Mouse (Mus musculus) bone marrow macrophage, adult 2 months (primary cell): ENCODE data around the gene Cd7. TPM values are rescaled to one million over a fixed set of nuclear protein-coding genes. Genes with fewer than 3 reads are reported as not detected.
"Not testable (repeated sequence)": the region's sequence is repeated elsewhere in the genome, so short reads cannot be mapped to it uniquely, and the experiment has no call there.

Experiments used
- H3K27ac ChIP-seq: 2 replicates; pipeline ENCODE4 v1.5.1; 2012; ENCODE audit warnings: low read depth, low read length; ENCODE audit not compliant: insufficient read depth
- H3K4me1 ChIP-seq: 2 replicates; pipeline ENCODE4 v1.6.1; 2012; ENCODE audit warnings: low read length; ENCODE audit not compliant: control insufficient read depth, insufficient read depth
- H3K4me3 ChIP-seq: 2 replicates; pipeline ENCODE4 v1.5.1; 2012; ENCODE audit warnings: mild to moderate bottlenecking, low read length, moderate library complexity; ENCODE audit not compliant: insufficient read depth
- CTCF ChIP-seq: IDR thresholded peaks from 2 replicates; pipeline ENCODE4 v1.5.1; 2012; ENCODE audit warnings: low read depth, mild to moderate bottlenecking, low read length, moderate library complexity
- POLR2A ChIP-seq: IDR thresholded peaks from 2 replicates; pipeline ENCODE4 v1.6.1; 2012; ENCODE audit warnings: mild to moderate bottlenecking, low read depth, low read length, borderline replicate concordance
- polyA plus RNA-seq: library from polyadenylated mRNA; stranded (reverse); fragments of >200 nt; gene quantifications from 2 replicates; pipeline ENCODE4 v1.2.4, GENCODE M21; 2012; ENCODE audit not compliant: missing spikeins, insufficient read depth, insufficient read length

Gene Cd7
- polyA plus RNA-seq, 1 experiment: not detected

DNA sequence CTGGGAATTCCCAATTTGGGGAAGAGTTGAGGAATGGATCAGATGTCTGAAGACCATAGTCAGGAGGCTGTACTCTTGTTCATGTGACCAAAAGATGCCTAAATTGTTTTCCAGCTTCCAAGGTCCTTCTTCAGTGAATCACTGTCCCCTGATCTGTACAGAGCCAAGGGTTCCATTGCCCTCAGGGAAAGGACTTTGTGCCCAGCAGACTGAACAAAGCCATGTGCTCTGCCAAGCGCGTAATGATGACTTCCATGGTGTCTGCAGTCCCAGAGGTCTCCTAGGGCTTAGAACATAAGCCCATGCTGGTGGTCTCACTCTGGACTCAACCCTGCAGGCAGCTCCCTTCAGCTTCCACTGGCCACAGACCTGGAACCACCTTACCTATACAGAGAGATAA lies 28.7 kb upstream of the Cd7 start:
- no peak overlapping the region for H3K4me3 ChIP-seq
- H3K4me1 ChIP-seq: no peaks in the 10 kb centered on the region
- H3K27ac ChIP-seq: no peak overlapping the region
- TF ChIP-seq POLR2A (no peak), CTCF (no peak)

- H3K4me1 ChIP-seq: no peaks in the 10 kb centered on the region
- no peak overlapping the region for H3K4me3 ChIP-seq
- TF ChIP-seq POLR2A (no peak), CTCF (no peak)
- H3K27ac ChIP-seq: no peak overlapping the region
Observed at GRCm38 (mm10) chr11:121064197-121064596, 25.0 kb upstream of the Cd7 start.

GRCm38 (mm10) chr11:121063379-121063778 lies 24.2 kb upstream of the Cd7 start, which contains the start of gene Sectm1b:
Gene Sectm1b (minus strand): TSS chr11:121063569.
- Histone ChIP-seq H3K27ac (no peak within 1 kb of the TSS), H3K4me3 (no peak within 1 kb of the TSS), H3K4me1 (no peaks in the 10 kb centered on the region)
- TF ChIP-seq CTCF (no peak), POLR2A (no peak)

- no peak for TF ChIP-seq POLR2A
- no peak for TF ChIP-seq CTCF
- no peak overlapping the region for H3K4me3 ChIP-seq
- no peak overlapping the region for H3K27ac ChIP-seq
Observed at GRCm38 (mm10) chr11:121061615-121062014, 22.4 kb upstream of the Cd7 start.

GRCm38 (mm10) chr11:121060401-121061067 lies 21.3 kb upstream of the Cd7 start:
- not testable (repeated sequence) for H3K27ac ChIP-seq, H3K4me1 ChIP-seq, H3K4me3 ChIP-seq

More at GRCm38 (mm10) chr11:121061615-121062014, 22.4 kb upstream of the Cd7 start:
- peaks cover 3% of the 10 kb centered on the region for H3K4me1 ChIP-seq

DNA sequence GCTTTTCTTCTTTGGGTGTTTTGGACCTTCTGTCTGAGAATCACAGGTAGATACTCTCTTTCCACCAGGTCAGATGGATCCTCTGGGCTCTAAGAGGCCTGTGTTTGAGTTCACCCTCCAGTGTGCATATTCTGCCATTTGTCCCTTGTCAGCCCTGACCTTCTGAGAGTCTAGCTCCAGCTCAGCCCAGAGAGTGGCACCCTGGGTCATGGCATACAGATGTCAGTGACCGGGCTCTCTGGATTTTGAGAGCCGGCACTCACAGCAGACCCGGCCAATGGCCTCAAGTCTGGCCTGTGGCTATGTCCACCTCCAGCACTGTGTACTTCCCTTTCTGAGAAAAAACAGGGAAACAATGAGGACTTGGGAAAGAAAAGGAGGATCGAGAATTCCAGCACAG lies 20.3 kb upstream of the Cd7 start:
- Histone ChIP-seq H3K27ac (no peak overlapping the region), H3K4me1 (peaks cover 7% of the 10 kb centered on the region), H3K4me3 (no peak overlapping the region)
- TF ChIP-seq CTCF (no peak), POLR2A (no peak)

- peaks cover 7% of the 10 kb centered on the region for H3K4me1 ChIP-seq
- no peak overlapping the region for H3K27ac ChIP-seq
- TF ChIP-seq POLR2A (no peak), CTCF (no peak)
- H3K4me3 ChIP-seq: no peak overlapping the region
Observed at GRCm38 (mm10) chr11:121058956-121059355, 19.7 kb upstream of the Cd7 start.

GRCm38 (mm10) chr11:121058122-121058521 lies 18.9 kb upstream of the Cd7 start:
- Histone ChIP-seq H3K27ac (no peak overlapping the region), H3K4me1 (peaks cover 7% of the 10 kb centered on the region), H3K4me3 (no peak overlapping the region)
- TF ChIP-seq CTCF (no peak), POLR2A (no peak)

DNA sequence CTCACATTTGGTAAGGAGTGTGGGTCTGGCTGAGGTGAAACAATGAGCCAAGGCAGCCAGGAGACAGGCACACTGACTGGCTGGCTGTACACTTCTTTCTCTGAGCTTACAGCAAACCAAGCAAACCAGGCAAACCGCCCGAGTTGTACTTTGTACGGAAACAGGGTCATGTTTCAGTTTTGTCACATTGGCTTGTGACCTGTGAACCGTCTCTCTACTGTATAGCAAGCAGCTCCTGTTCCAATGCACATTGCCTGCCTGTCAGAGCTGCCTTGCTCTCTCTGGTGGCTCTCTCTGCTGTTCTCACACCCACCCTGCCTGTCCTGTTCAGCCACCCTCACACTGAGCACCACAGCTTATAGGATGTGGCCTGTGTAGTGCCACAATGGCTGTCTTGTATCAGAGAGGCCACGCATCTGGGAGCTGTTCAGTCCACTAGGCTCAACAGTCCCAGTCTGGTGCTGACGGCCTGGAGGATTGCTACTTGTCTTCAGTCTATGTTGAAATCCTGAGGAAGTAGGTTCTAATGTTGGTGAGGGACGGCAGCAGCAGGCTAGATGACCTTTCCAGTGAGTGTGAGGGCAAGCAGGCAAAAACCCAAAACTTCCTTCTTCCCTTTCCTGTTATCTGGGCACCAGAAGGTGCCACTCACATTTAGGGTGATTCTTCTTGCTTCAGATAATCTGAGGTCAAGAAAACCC lies 17.5 kb upstream of the Cd7 start:
- no peak for TF ChIP-seq CTCF
- TF ChIP-seq POLR2A: no peak
- H3K27ac ChIP-seq: no peak overlapping the region
- peaks cover 7% of the 10 kb centered on the region for H3K4me1 ChIP-seq
- H3K4me3 ChIP-seq: no peak overlapping the region

DNA sequence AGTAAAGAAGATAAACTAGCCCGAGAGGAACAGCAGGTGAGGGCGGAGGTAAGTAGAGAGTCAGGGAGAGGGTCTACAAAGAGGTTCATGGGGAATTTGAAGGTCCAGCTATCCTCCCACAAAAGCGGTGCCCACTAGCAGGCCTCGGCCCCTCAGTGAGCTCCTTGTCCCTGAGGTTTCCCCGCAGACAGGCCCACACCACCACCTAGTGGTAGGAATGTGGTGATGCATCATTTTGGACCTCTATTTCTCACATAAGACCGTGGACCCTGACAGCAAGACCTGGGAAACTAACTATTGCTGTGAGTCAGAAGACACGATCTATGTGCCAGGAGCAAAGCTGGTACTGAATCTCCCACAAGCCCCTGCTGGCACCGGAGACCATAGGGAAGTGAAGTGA lies 14.3 kb upstream of the Cd7 start:
- H3K4me1 ChIP-seq: peaks cover 7% of the 10 kb centered on the region
- no peak overlapping the region for H3K4me3 ChIP-seq
- TF ChIP-seq POLR2A (no peak), CTCF (peak; percentile 78)
- H3K27ac ChIP-seq: no peak overlapping the region

DNA sequence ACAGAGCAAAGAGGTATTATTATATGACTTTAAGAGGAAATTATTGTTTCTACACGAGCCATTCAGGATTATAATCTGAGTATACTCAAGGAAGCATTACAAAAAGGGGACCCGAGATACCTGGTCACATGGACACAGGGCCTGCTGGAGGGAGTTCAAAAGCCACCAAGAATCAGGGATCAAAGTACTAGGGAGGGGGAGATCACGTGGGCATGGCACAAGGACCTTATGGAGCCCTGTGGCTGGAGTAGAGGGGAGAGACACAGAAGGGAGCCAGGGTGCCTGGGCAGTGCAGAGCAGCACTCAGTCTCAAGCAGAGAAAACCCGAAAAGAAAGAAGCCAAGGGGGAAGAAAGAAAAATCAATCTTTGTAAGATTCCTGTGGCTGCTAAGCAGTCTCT lies 13.2 kb upstream of the Cd7 start:
- Histone ChIP-seq H3K4me1 (peaks cover 7% of the 10 kb centered on the region), H3K27ac (no peak overlapping the region), H3K4me3 (no peak overlapping the region)
- TF ChIP-seq CTCF (no peak), POLR2A (no peak)
